Mouse (Mus musculus) heart, adult 2 months (tissue): ENCODE data around the gene Lrrk2. TPM values are rescaled to one million over a fixed set of nuclear protein-coding genes. Genes with fewer than 3 reads are reported as not detected.
A peak's percentile ranks its signal among the peaks of the same experiment; 100 is the strongest.

ENCODE experiments used
- DNase-seq, 2 experiments: peaks; one replicate each; pipeline ENCODE4 v3.0.0; 2021
- H3K27ac ChIP-seq: fragments of 200-600 bp; 2 replicates; pipeline ENCODE4 v1.8.1; 2022
- H3K27me3 ChIP-seq: fragments of 200-500 bp; 2 replicates; pipeline ENCODE4 v1.6.1; 2012; ENCODE audit warnings: mild to moderate bottlenecking, low read length, inconsistent platforms, mixed read lengths; ENCODE audit not compliant: control insufficient read depth, insufficient read depth
- H3K36me3 ChIP-seq: fragments of 200-500 bp; 2 replicates; pipeline ENCODE4 v1.6.1; 2012; ENCODE audit warnings: low read length, inconsistent platforms; ENCODE audit not compliant: control insufficient read depth, insufficient read depth
- H3K4me1 ChIP-seq: fragments of 200-500 bp; 2 replicates; pipeline ENCODE4 v1.6.1; 2011; ENCODE audit warnings: low read length; ENCODE audit not compliant: control insufficient read depth, insufficient read depth
- H3K4me3 ChIP-seq: fragments of 200-600 bp; 2 replicates; pipeline ENCODE4 v1.8.1; 2022
- H3K79me2 ChIP-seq: fragments of 200-500 bp; replicated peaks from 2 replicates; pipeline ENCODE4 v1.6.1; 2012; ENCODE audit warnings: mild to moderate bottlenecking, inconsistent platforms, low read length, moderate library complexity, mixed read lengths; ENCODE audit not compliant: control insufficient read depth, insufficient read depth
- H3K9ac ChIP-seq: fragments of 200-500 bp; 2 replicates; pipeline ENCODE4 v1.6.1; 2012; ENCODE audit warnings: low read depth, mild to moderate bottlenecking, control low read depth, inconsistent platforms, low read length, mixed read lengths
- CTCF ChIP-seq: fragments of 200-600 bp; IDR thresholded peaks from 2 replicates; pipeline ENCODE4 v1.8.1; 2022; ENCODE audit warnings: antibody characterized with exemption, mild to moderate bottlenecking, moderate library complexity
- EP300 ChIP-seq: fragments of 200-500 bp; IDR thresholded peaks from 2 replicates; pipeline ENCODE4 v1.6.1; 2011; ENCODE audit warnings: low read depth, low read length, control low read depth; ENCODE audit not compliant: insufficient read depth
- POLR2A ChIP-seq: fragments of 200-500 bp; IDR thresholded peaks from 2 replicates; pipeline ENCODE4 v1.6.1; 2011; ENCODE audit warnings: mild to moderate bottlenecking, low read depth, low read length, control low read depth; ENCODE audit not compliant: insufficient read depth
- WGBS: fragments of 180-500 bp; shearing (Covaris S2); methylation state at CpG from one replicate; pipeline ENCODE4 v1.1.7; 2018; 5-methylcytosine and 5-hydroxymethylcytosine counted together
- intact Hi-C: fragments of 180-260 bp; cut with DNase I; formaldehyde crosslinking; loops from one replicate; pipeline ENCODE4 v1.15.1; 2025
- polyA plus RNA-seq: library from polyadenylated mRNA; depleted of rRNA; stranded (reverse); fragments of >200 nt; gene quantifications from 2 replicates; pipeline ENCODE4 v1.2.3, GENCODE M21; 2012
- total RNA-seq, 2 experiments: library from RNA; stranded (reverse); gene quantifications; 2 replicates each; pipeline ENCODE4 v1.2.3; 2021

Lrrk2 gene
- total and polyA plus RNA-seq, 3 experiments, result 3.0 to 12.2 (median 10.6) TPM

DNA sequence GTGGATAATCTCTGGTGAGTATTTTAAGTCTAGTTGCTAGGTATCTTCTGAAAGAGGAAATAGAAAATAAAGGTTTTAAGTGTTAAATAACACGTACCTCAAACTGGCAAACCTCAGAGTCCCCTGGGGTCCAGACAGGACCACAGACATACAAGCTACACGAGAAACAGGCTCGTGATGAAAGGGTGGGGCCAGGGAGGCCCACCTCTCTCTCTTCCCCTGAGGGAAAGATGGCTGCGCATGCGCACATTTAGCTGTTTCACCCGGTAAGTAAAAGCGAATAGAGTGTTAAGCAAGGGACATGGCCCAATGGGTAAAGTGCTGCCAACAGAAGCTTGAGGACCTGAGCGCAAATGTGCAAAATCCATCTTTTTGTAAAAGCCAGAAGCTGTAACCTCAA is 38.7 kb upstream of the Lrrk2 start:
- intact Hi-C loops, result no loop called here
- Histone ChIP-seq H3K36me3 (no peaks in the 10 kb centered on the region), H3K27me3 (no peaks in the 10 kb centered on the region), H3K4me3 (no peak overlapping the region), H3K9ac (no peak overlapping the region), H3K4me1 (no peaks in the 10 kb centered on the region), H3K79me2 (no peaks in the 10 kb centered on the region), H3K27ac (no peak overlapping the region)
- TF ChIP-seq EP300 (no peak), CTCF (no peak), POLR2A (no peak)
- 68% methylated on average over 8 of the region's 8 CpGs for WGBS
- peak in 1 of 2 experiments; percentile 58 for DNase-seq

DNA sequence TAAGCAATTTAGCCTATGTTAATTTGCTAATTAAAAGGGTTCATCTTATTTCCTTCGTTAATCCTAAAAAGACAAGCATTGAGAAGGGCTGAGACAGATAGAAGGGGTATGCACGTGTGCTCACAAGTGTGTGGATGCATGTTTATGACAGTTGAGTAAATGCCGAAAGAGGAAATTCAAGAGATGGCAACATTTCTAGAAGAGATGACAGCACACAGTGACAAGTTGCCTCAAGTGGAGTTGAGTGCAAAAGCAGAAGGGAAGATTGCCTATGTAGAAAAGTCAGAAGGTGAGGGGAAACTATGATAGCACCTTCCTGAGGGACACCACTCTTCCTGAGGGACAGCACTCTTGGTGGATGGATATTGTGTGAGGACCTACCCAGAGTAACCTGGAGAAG is 31.3 kb upstream of the Lrrk2 start:
- intact Hi-C loops, result no loop called here
- H3K27me3 ChIP-seq, result 0 out of 2 replicates have a peak, but pooled peaks cover 1% of the 10 kb centered on the region
- no peak overlapping the region for H3K27ac ChIP-seq
- no peak overlapping the region for H3K4me3 ChIP-seq
- TF ChIP-seq POLR2A, result no peak
- no peak for TF ChIP-seq EP300
- no peak for TF ChIP-seq CTCF
- H3K4me1 ChIP-seq, result no peaks in the 10 kb centered on the region
- H3K36me3 ChIP-seq, result no peaks in the 10 kb centered on the region
- H3K79me2 ChIP-seq, result no peaks in the 10 kb centered on the region
- WGBS, result 71% methylated on average over 3 of the region's 3 CpGs
- no peak overlapping the region for H3K9ac ChIP-seq
- DNase-seq, result no peak

DNA sequence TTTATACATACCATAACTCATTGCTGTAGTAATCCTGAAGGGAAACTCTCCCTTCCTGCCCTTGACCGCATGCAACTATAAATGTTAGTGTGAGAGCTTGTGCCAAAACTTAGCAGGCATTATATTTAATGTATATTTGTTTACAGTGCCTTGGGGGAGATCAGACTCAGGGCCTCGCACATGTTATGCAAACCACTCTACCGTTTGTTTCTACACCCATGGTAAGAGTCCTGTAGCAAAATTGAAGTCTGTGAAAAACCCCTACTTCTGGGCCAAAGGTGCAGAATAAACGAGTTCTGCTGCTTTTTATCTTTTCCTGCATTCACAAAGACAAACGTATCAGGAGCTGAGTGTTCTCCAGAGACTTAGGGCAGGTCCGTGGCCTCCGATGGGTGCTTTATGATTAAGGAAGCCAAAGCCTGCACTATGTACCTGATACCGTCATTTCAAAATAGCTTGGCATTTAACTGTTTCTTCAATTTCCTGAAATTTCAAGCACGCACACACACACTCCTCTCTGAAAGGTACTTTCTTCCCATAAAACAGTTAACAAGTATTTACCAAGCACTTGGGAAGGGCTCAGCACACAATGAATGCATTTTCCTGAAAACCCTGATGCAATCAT is 30.2 kb upstream of the Lrrk2 start:
- Histone ChIP-seq H3K79me2 (no peaks in the 10 kb centered on the region), H3K4me1 (no peaks in the 10 kb centered on the region), H3K4me3 (no peak overlapping the region), H3K9ac (no peak overlapping the region), H3K27me3 (0 out of 2 replicates have a peak, but pooled peaks cover 1% of the 10 kb centered on the region), H3K36me3 (no peaks in the 10 kb centered on the region), H3K27ac (no peak overlapping the region)
- WGBS, result 52% methylated on average over 9 of the region's 9 CpGs
- intact Hi-C loops, result no loop called here
- DNase-seq, result no peak
- TF ChIP-seq POLR2A, result no peak
- no peak for TF ChIP-seq CTCF
- no peak for TF ChIP-seq EP300

DNA sequence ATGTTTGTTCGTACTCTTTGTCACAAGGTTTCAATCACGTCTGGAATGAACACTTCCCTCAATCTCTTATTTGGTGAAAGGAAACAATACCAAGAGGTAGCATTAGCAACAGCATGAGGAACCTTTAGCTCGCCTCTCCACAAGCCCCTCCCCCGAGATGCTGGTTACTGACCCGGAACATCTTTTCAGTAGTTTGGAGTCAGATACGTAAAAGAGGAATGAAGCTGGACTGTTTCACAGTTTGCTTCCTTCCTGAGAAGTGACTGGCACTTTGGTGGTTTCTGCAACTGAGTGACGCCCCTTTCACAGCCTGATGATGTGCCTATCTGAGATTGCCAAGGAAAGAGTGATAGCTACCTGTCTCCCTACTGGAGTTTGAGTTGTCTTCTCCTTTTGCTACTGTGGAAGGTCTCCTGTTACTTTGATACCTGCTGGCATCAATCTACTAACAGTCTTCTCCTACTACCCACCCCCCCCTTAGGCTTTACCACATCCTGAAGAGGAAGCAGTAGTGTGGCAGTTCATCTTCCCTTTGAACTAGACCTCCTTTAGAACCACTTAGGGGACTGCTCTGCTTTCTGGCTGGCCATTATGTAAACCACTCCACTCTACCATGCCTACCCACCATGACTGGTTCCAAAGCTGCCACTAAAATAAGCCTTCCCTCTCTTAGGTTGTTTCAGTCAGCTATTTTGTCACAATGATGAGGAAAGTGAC is 29.2 kb upstream of the Lrrk2 start:
- Histone ChIP-seq H3K79me2 (no peaks in the 10 kb centered on the region), H3K4me1 (no peaks in the 10 kb centered on the region), H3K4me3 (no peak overlapping the region), H3K27ac (no peak overlapping the region), H3K27me3 (0 out of 2 replicates have a peak, but pooled peaks cover 1% of the 10 kb centered on the region), H3K9ac (no peak overlapping the region), H3K36me3 (no peaks in the 10 kb centered on the region)
- intact Hi-C loops, result no loop called here
- DNase-seq, result no peak
- TF ChIP-seq POLR2A (no peak), CTCF (no peak), EP300 (no peak)
- 71% methylated on average over 7 of the region's 7 CpGs for WGBS

DNA sequence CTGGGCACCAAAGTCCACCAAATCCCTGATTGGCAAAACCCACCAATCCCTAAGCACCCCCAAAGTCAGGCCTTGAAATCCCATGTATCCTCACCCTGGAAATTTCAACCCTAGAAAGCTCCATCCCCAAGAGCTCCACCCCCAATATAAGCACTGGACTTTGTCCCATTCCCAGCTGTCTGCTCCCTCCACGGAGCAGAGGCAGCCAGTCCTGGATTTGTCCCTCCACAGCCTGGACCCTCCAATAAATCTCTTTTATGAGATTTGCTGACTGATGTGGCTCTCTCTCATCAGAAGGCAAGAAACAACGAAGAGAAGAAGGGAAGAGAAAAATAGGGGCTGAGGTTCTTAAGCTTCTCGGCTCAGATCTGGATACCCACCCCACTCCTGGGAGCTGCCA is 22.7 kb upstream of the Lrrk2 start:
- no peak overlapping the region for H3K27ac ChIP-seq
- TF ChIP-seq EP300 (no peak), POLR2A (no peak)

DNA sequence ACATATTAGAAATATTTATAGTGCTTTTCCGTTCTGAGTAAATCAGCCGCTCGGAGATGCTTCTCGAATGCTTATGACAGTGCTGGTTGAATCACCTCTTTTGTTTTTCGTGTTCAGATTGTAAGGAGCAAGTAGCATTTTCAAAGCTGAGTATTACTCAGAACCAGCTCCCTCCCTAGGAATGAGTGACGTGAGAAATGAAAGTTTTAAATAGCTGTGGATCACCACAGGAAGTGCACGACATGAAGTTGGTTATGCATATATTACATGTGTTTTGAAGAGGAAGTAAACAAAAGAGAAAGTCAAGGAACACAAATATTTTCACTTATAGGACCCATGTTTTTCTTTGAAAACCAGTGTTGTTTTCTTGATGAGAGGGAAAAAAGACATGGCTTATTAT is 21.5 kb upstream of the Lrrk2 start:
- Histone ChIP-seq H3K4me3 (no peak overlapping the region), H3K27me3 (no peaks in the 10 kb centered on the region), H3K4me1 (no peaks in the 10 kb centered on the region), H3K79me2 (no peaks in the 10 kb centered on the region), H3K9ac (no peak overlapping the region), H3K36me3 (no peaks in the 10 kb centered on the region), H3K27ac (no peak overlapping the region)
- intact Hi-C loops, result no loop called here
- TF ChIP-seq POLR2A (no peak), EP300 (no peak), CTCF (no peak)
- 49% methylated on average over 7 of the region's 7 CpGs for WGBS
- DNase-seq, result no peak

More for the DNA sequence above, 22.7 kb upstream of the Lrrk2 start:
- WGBS, result 58% methylated on average over 3 of the region's 3 CpGs
- H3K79me2 ChIP-seq, result no peaks in the 10 kb centered on the region
- no peak overlapping the region for H3K9ac ChIP-seq
- no peak for DNase-seq
- H3K36me3 ChIP-seq, result no peaks in the 10 kb centered on the region
- H3K4me3 ChIP-seq, result no peak overlapping the region
- H3K4me1 ChIP-seq, result no peaks in the 10 kb centered on the region
- intact Hi-C loops, result no loop called here
- H3K27me3 ChIP-seq, result no peaks in the 10 kb centered on the region
